Mouse (Mus musculus): Measurements from ENCODE around the gene Wdtc1. TPM values are rescaled to one million over a fixed set of nuclear protein-coding genes. Genes with fewer than 3 reads are reported as not detected.

The Wdtc1 gene
- total and polyA plus RNA-seq, 3 experiments = 2.8 to 10.8 (median 9.6) TPM

DNA sequence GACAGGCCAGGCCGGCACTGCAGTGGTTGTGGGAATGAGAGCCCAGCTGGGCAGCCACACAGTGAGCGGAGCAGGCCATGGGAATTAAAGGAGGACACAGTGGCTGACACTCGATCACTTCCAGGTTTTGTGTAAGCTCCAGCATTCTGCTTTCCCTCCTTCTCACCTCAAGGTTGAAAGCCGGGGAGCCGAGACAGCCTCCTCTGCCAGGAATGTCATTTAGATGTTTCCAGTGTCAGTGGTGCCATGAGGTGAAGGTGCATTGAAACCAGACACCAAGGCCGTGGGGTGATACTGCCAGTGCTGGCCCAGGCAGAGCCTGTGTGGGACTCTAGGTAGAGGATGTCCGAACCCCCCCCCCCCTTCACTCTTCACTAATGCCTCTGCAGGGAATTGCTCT lies 46.8 kb upstream of the Wdtc1 start:
- no peaks in the 10 kb centered on the region for H3K9me3 ChIP-seq (replicated peaks; ENCODE audit: low read length)
- dilution Hi-C loops (cut with MboI; ENCODE audit: extremely low pct_ligation_motif_present, extremely low pct_unique_long_range_greater_than_20kb, low sequenced_read_pairs) (no loop called here), in situ Hi-C loops (cut with MboI; ENCODE audit: low pct_ligation_motif_present, low pct_unique_long_range_greater_than_20kb, low sequenced_read_pairs) (no loop called here)
- H3K9ac ChIP-seq (ENCODE audit: insufficient read depth, low read depth) = no peak overlapping the region
- no peak overlapping the region for H3K4me3 ChIP-seq (replicated peaks in 1 of 3; ENCODE audit: low read depth in 2 of 3, low read length in 2 of 3, poor library complexity in 1 of 3)
- peaks cover 0 to 63% of the 10 kb centered on the region in 2 experiments for H3K36me3 ChIP-seq (replicated peaks in 1 of 2; ENCODE audit: control insufficient read depth in 1 of 2, insufficient read depth in 1 of 2, low read length in 1 of 2)
- no peaks in the 10 kb centered on the region for H3K27me3 ChIP-seq (replicated peaks)
- H3K27ac ChIP-seq (ENCODE audit: insufficient read depth, low read depth) = no peak overlapping the region
- peaks cover 11 to 54% of the 10 kb centered on the region in 2 experiments for H3K4me1 ChIP-seq (ENCODE audit: control insufficient read depth in 1 of 2, insufficient read depth in 2 of 2)
- H3K4me2 ChIP-seq (ENCODE audit: insufficient read depth, low read depth, poor library complexity, severe bottlenecking) = no peak overlapping the region
- DNase-seq (ENCODE audit: extremely low read depth) = no peak
- TF ChIP-seq NELFE (IDR thresholded peaks at IDR 0.05; ENCODE audit: low read depth, low read length) = no peak
- TF ChIP-seq IRF4 (IDR thresholded peaks at IDR 0.05; ENCODE audit: low read depth, low read length) = no peak
- no peak for TF ChIP-seq MAZ (IDR thresholded peaks at IDR 0.05; ENCODE audit: low read depth, low read length)
- TF ChIP-seq MAFK (IDR thresholded peaks at IDR 0.05; ENCODE audit: insufficient replicate concordance, low read length) = no peak
- TF ChIP-seq MAX (IDR thresholded peaks at IDR 0.05; ENCODE audit: low read length) = no peak
- TF ChIP-seq ETS1 (conservative IDR thresholded peaks at IDR 0.05; ENCODE audit: low read depth, low read length) = no peak
- no peak for TF ChIP-seq CHD2 (IDR thresholded peaks at IDR 0.05; ENCODE audit: low read length)
- no peak for TF ChIP-seq TBP (conservative IDR thresholded peaks at IDR 0.05; ENCODE audit: low read depth, low read length)
- TF ChIP-seq RCOR1 (conservative IDR thresholded peaks at IDR 0.05; ENCODE audit: low read depth, low read length) = no peak
- TF ChIP-seq CTCF (conservative IDR thresholded peaks at IDR 0.05 in 1 of 2, IDR thresholded peaks at IDR 0.05 in 1 of 2; ENCODE audit: low read depth in 2 of 2, low read length in 2 of 2) = no peak
- no peaks in the 10 kb centered on the region; the same call in 1 of the 2 replicates for H3K79me2 ChIP-seq (replicated peaks; ENCODE audit: control insufficient read depth, extremely low read depth, insufficient read depth, poor library complexity, severe bottlenecking)

DNA sequence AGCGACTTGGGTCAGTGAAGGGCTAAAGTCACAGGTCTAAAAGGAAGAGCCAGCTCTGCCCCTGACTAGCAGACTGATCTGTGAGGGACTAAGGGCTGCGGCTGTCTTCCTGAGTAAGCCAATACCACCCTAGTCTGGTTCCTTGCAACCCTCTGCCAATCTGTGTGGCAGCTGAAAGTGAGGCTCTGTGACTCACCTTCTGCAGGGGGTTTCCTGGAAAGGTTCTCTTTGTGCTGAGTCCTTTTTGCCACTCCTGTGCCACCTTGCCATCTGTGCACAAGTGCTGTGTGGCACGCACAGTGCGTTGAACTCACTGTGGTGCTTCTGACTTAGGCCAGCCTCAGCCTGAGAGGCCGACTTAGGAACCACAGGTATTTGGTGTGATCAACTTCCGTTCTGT lies 46.2 kb upstream of the Wdtc1 start:
- Histone ChIP-seq H3K4me2 (ENCODE audit: insufficient read depth, low read depth, poor library complexity, severe bottlenecking) (no peak overlapping the region), H3K9me3 (replicated peaks; ENCODE audit: low read length) (no peaks in the 10 kb centered on the region), H3K27me3 (replicated peaks) (no peaks in the 10 kb centered on the region), H3K4me1 (ENCODE audit: control insufficient read depth in 1 of 2, insufficient read depth in 2 of 2) (peaks cover 11 to 57% of the 10 kb centered on the region in 2 experiments), H3K9ac (ENCODE audit: insufficient read depth, low read depth) (no peak overlapping the region), H3K4me3 (replicated peaks in 1 of 3; ENCODE audit: low read depth in 2 of 3, low read length in 2 of 3, poor library complexity in 1 of 3) (no peak overlapping the region), H3K27ac (ENCODE audit: insufficient read depth, low read depth) (no peak overlapping the region), H3K79me2 (replicated peaks; ENCODE audit: control insufficient read depth, extremely low read depth, insufficient read depth, poor library complexity, severe bottlenecking) (no peaks in the 10 kb centered on the region; the same call in 1 of the 2 replicates), H3K36me3 (replicated peaks in 1 of 2; ENCODE audit: control insufficient read depth in 1 of 2, insufficient read depth in 1 of 2, low read length in 1 of 2) (peaks cover 0 to 62% of the 10 kb centered on the region in 2 experiments)
- DNase-seq (ENCODE audit: extremely low read depth) = no peak
- TF ChIP-seq NELFE (IDR thresholded peaks at IDR 0.05; ENCODE audit: low read depth, low read length) (no peak), KAT2A (IDR thresholded peaks at IDR 0.05; ENCODE audit: insufficient replicate concordance, low read length) (no peak), RCOR1 (conservative IDR thresholded peaks at IDR 0.05; ENCODE audit: low read depth, low read length) (no peak), MAX (IDR thresholded peaks at IDR 0.05; ENCODE audit: low read length) (no peak), E2F4 (IDR thresholded peaks at IDR 0.05; ENCODE audit: insufficient replicate concordance, low read depth, low read length) (no peak), CTCF (conservative IDR thresholded peaks at IDR 0.05 in 1 of 2, IDR thresholded peaks at IDR 0.05 in 1 of 2; ENCODE audit: low read depth in 2 of 2, low read length in 2 of 2) (no peak), ZKSCAN1 (IDR thresholded peaks at IDR 0.05; ENCODE audit: borderline replicate concordance, low read depth, low read length) (no peak), POLR2AphosphoS2 (IDR thresholded peaks at IDR 0.05; ENCODE audit: low read depth, low read length) (no peak), MAFK (IDR thresholded peaks at IDR 0.05; ENCODE audit: insufficient replicate concordance, low read length) (no peak), SMC3 (IDR thresholded peaks at IDR 0.05; ENCODE audit: low read depth, low read length) (no peak), BHLHE40 (IDR thresholded peaks at IDR 0.05; ENCODE audit: low read depth, low read length) (no peak), IRF4 (IDR thresholded peaks at IDR 0.05; ENCODE audit: low read depth, low read length) (no peak), UBTF (IDR thresholded peaks at IDR 0.05; ENCODE audit: low read depth, low read length) (no peak), CHD2 (IDR thresholded peaks at IDR 0.05; ENCODE audit: low read length) (no peak), JUND (conservative IDR thresholded peaks at IDR 0.05; ENCODE audit: low read depth, low read length) (no peak)
- in situ Hi-C loops (cut with MboI; ENCODE audit: low pct_ligation_motif_present, low pct_unique_long_range_greater_than_20kb, low sequenced_read_pairs) = no loop called here
- dilution Hi-C loops (cut with MboI; ENCODE audit: extremely low pct_ligation_motif_present, extremely low pct_unique_long_range_greater_than_20kb, low sequenced_read_pairs) = no loop called here
